9 mouse cellular contexts compared by ENCODE assay signal in genomic region chrX:94288923-94289322, GRCm38 (mm10). TPM values are rescaled to one million over a fixed set of nuclear protein-coding genes. Genes with fewer than 3 reads are reported as not detected.
DNase-seq lines count a peak whose midpoint lies in the region.
"Had no signal": no experiment of that assay in that cellular context is flagged by ENCODE, and none has a peak within 500 bp of the region (broad histone marks: within the 10 kb centered on the region; RNA-seq: fewer than 3 reads in every experiment).

No protein-coding gene starts in this region.

- DNase-seq in adrenal gland, adult (ENCODE audit: inconsistent age in 2 of 2, low spot score in 1 of 2): peak; percentile 15 to 81
- DNase-seq in adrenal gland, postnatal 4 days (ENCODE audit: low spot score in 2 of 2): no peak
- DNase-seq in left cerebral cortex, adult 18-20 months (ENCODE audit: low spot score in 2 of 2): peak; percentile 3 to 18
- DNase-seq in left cerebral cortex, postnatal 36 days (ENCODE audit: low spot score in 2 of 2): no peak
- peak; percentile 39 for DNase-seq in R1 (ENCODE audit: low read depth, low spot score)
- DNase-seq in embryo, embryonic 10 days (ENCODE audit: low spot score): peak; percentile 42
- DNase-seq in left cerebral cortex, postnatal 25 days (ENCODE audit: low spot score in 2 of 2): peak; percentile 9 to 42
- DNase-seq in splenic B cell, adult 2 months (ENCODE audit: low read depth, low spot score): peak; percentile 75

- intact Hi-C loops in left cerebral cortex, postnatal 36 days (cut with DNase I): loop anchor here (2.0 kb wide), 1 partner anchor 76 kb away; no protein-coding TSS in a partner anchor
- intact Hi-C loops in left cerebral cortex, postnatal 25 days (cut with DNase I): loop anchor here (1.0 kb wide), 1 partner anchor 77 kb away; the partner anchor contains the start of gene Fam90a1b

- no peaks in the 10 kb centered on the region for H3K27me3 ChIP-seq in splenic B cell, adult 2 months (ENCODE audit: control insufficient read depth, insufficient read depth, low read length, poor library complexity, severe bottlenecking)

- no peaks in the 10 kb centered on the region for H3K36me3 ChIP-seq in splenic B cell, adult 2 months (ENCODE audit: control insufficient read depth, insufficient read depth, low read length, poor library complexity, severe bottlenecking)
- H3K36me3 ChIP-seq: neural tube, embryonic 13.5 days had no signal

RNA-seq across cellular contexts. Expression of gene Klhl15, which starts 54.5 kb away (rescaled TPM):
- total RNA-seq in adrenal gland, postnatal 4 days (2021): 10 to 100 TPM; 24.6 to 25.7 TPM
- total RNA-seq in left cerebral cortex, adult 18-20 months (2021): 10 to 100 TPM; 27.0 to 29.6 TPM
- total RNA-seq in left cerebral cortex, postnatal 36 days (2021): 10 to 100 TPM; 25.1 to 29.0 TPM
- 10 to 100 TPM; 24.9 to 27.2 TPM for total RNA-seq in left cerebral cortex, postnatal 25 days (2021)

Comparison
In these comparisons a context has a peak if more than half of its experiments do, and no peak if none do; other contexts are left out.
1. DNase-seq: peak in adrenal gland, adult (2 of 2), left cerebral cortex, adult 18-20 months (2 of 2), R1 (single experiment), embryo, embryonic 10 days (single experiment), left cerebral cortex, postnatal 25 days (2 of 2) and splenic B cell, adult 2 months (single experiment); none in adrenal gland, postnatal 4 days (0 of 2) and left cerebral cortex, postnatal 36 days (0 of 2).